Mouse (Mus musculus) T-cell, adult 2 months (primary cell): Measurements from ENCODE around the gene Hist1h4f.

ENCODE experiments used
- DNase-seq: peaks from one replicate; pipeline ENCODE4 v3.0.0; 2022; ENCODE audit warnings: low spot score

The Hist1h4f gene

DNA sequence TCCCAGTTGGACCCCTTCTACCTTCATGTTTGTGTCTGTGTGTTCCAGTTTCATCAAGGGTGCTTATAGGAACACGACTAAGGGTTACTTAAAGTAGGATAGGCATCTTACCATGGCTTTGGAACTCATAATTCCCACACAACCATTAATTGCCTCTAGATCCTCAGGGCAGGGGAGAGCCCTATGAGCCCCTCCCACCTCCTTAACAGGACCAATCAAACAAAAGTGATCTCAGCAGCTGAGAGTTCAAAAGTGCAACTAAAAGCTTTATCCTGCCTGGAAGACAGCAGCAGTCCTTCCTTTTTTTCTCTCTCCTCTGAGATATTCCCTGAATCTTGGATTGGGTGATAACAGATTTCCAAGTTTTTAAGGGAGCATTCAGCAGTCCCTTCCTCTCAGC is 41.3 kb downstream of the Hist1h4f start:
- DNase-seq, result no peak

DNA sequence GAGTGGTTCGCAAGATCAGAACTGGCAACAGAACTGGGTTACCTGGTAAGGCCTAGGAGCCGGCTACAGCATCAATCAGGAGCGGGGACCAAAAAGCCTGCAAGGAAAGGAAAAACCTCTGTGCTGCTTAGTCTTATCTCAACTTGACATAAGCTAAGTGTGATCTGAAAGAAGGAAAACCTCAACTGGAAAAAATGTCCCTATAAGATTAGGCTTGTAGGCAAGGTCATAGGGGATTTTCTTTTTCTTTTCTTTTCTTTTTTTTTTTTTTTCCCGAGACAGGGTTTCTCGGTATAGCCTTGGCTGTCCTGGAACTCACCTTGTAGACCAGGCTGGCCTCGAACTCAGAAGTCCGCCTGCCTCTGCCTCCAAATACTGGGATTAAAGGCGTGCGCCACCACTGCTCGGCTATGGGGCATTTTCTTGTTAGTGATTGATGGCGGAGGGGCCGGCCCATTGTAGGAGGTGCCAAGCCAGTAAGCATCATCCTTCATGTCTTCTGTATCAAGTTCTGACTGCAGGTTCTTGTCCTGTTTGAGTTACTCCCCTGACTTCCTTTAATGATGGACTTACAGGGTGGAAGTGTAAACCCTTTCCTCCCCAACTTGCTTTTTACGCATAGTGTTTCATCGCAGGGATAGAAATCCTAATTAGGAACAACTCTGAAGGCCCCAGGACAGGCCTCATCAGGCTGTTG is 44.5 kb downstream of the Hist1h4f start:
- DNase-seq, result no peak

DNA sequence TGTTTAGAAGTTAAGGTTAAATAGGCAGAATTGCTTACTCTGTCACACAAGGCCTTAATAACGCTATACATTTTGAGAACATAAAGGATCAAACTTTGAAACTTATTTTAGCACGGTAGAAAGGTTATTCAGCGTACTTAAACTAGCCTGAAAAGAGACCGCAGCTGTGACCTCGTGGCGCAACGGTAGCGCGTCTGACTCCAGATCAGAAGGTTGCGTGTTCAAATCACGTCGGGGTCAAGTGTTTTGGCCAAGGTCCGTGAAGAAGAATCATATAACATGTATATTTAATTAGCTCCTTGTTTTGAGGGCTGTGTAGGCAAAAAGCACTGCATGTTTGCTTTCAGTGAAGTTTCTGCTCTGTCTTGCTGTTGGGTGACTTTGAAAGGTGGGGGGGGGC is 45.1 kb downstream of the Hist1h4f start:
- peak; percentile 48 for DNase-seq

DNA sequence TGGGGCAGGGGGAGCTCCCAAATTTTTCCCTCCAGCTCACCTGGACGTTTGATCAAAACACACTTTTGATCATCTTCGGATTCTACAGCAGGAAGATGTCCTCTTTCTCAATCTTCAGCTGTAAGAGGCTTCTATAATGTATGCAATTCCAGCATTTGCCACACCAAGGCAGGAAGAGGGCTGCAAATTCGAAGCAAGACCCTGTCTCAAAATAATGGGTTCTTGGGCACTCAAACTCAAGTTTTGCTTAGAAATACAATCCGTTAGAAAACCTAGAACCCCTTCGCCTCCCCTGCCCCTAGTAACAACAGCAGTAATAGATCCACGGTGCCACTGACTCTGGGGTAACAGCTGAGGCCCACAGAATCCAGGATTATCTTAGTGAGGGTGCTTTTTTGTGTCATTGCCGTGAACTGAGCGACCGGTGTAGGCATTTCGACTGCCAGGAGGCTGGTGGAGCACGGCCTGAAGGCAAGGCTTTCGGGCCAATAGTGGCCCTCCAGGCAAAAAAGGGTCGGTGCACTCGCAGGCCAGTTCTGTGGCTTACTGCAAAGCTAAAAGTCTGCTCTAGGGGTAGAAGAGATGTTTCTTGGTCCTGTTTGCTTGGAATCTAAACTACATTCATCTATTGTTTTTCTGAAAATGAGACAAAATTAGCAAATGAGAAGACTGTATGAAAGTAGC is 45.6 kb downstream of the Hist1h4f start:
- DNase-seq, result no peak

DNA sequence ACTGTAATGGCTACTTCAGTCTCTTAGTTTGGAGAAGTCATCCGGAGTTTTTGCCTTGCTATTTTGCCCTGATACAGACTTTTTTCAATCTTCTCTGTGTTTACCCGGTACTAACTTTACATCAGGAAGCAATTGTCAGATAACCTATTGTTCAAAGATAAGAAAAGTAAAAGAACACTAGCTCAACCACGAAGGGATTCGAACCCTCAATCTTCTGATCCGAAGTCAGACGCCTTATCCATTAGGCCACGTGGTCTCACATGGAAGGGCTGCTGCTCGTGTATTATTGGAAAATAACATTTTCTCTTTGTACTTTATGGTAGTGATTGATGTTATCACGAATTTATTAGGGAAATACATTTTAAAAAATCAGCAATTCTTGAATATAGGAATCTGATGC is 47.7 kb downstream of the Hist1h4f start:
- peak; percentile 59 for DNase-seq

DNA sequence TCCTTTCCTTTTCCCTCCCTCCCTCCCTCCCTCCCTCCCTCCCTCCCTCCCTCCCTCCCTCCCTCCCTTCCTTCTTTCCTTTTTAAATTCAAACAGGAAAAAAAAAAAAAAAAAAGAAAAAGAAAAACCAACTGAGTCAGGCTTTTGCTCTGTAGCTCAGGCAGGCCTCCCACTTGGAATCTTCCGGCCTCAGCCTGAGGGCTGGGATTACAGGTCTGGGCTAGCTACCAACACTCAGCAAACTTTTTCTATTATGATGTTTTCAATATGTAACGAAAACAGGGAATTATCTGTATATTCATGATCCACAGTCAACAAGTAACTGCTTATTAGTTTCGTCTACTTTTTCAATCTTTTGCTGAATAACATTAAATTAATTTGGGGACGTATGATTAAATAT is 48.5 kb downstream of the Hist1h4f start:
- no peak for DNase-seq

DNA sequence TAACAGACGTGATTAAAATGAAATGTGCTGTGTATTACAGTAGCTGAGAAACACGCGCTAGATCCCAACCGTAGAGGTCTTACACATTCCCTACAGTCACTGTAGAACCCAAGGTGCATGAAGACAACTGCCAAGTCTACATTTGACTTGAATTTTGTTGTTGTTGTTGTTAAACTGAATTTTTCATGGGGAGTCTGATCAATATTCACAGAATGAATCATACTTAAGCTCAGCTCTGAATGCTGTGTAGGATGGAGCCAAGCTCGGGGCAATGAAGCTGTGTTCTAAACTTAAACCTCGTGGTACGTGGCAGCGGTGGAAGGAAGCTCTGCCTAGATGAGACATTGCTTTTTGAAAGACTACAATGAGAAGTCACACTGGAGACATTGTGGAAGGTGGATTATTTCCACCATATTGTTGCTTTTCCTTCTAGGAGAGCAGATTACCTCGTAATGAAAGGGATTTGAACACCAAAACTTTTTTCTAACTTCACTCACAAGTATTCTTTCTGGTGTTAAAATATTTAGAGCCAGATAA is 49.3 kb downstream of the Hist1h4f start:
- no peak for DNase-seq

DNA sequence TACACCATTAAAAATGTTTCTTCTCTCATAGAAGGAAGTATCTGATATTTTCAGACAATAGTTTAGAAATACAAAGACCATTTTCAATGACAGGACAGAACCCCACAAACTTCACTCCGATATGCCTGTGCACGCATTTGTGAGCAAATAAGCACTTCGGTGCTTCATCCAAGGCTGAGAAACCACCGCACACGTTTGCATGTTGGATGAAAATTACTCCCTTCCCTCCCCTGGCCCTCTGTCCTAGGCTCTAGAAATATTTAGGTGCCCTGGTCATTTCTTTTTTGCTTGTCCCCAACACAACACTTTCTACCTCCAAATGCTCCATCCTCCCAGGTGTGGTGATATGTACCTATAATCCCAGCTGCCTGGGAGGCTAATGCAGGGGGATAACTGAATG is 49.9 kb downstream of the Hist1h4f start:
- no peak for DNase-seq
